Mouse (Mus musculus): ENCODE measurements around the gene Nr1d1. TPM values are rescaled to one million over a fixed set of nuclear protein-coding genes. Genes with fewer than 3 reads are reported as not detected.

The Nr1d1 gene
- total RNA-seq (2021), result 100 to 1,000 TPM in 1 of 2 experiments, 10 to 100 TPM in 1; 91.9 to 153 TPM
- long read RNA-seq, experiment 1, transcript Nr1d1-201 (8 exons, 2,721 nt), result major isoform, 103 of 146 reads
- long read RNA-seq, experiment 1, partial matches to known transcripts, result 33 of 146 reads
- long read RNA-seq, experiment 1, other reads (novel, unspliced or antisense), result 9 of 146 reads
- long read RNA-seq, experiment 2, transcript Nr1d1-201 (8 exons, 2,721 nt), result major isoform, 39 of 58 reads
- long read RNA-seq, experiment 2, partial matches to known transcripts, result 16 of 58 reads
- long read RNA-seq, experiment 2, other reads (novel, unspliced or antisense), result 3 of 58 reads

GRCm38 (mm10) chr11:98774582-98775347, at the start of gene Nr1d1:
Nr1d1 (minus strand) TSS chr11:98775333.
- H3K4me3 ChIP-seq, result peak within 1 kb of the TSS; percentile 87
- no peak for TF ChIP-seq CTCF (IDR thresholded peaks at IDR 0.05)
- peak within 1 kb of the TSS; percentile 100 for H3K27ac ChIP-seq
- no peak for DNase-seq (ENCODE audit: extremely low spot score in 1 of 2, low spot score in 2 of 2)
- intact Hi-C loops (cut with DNase I), result loop anchor here (1.0 kb wide), 1 partner anchor 9 kb away; no protein-coding TSS in a partner anchor

GRCm38 (mm10) chr11:98820968-98821367, 45.8 kb upstream of the Nr1d1 start:
- no peak for TF ChIP-seq CTCF (IDR thresholded peaks at IDR 0.05)
- DNase-seq (ENCODE audit: extremely low spot score in 1 of 2, low spot score in 2 of 2), result no peak
- Histone ChIP-seq H3K4me3 (no peak overlapping the region), H3K27ac (no peak overlapping the region)
- intact Hi-C loops (cut with DNase I), result no loop called here

- Histone ChIP-seq H3K27ac (no peak overlapping the region), H3K4me3 (no peak overlapping the region)
- intact Hi-C loops (cut with DNase I), result no loop called here
- no peak for TF ChIP-seq CTCF (IDR thresholded peaks at IDR 0.05)
- no peak for DNase-seq (ENCODE audit: extremely low spot score in 1 of 2, low spot score in 2 of 2)
Observed at GRCm38 (mm10) chr11:98816706-98817239, 41.6 kb upstream of the Nr1d1 start.

GRCm38 (mm10) chr11:98810686-98811085, 35.6 kb upstream of the Nr1d1 start:
- Histone ChIP-seq H3K27ac (peak overlapping the region; percentile 91), H3K4me3 (peak overlapping the region; percentile 74)
- TF ChIP-seq CTCF (IDR thresholded peaks at IDR 0.05), result no peak
- DNase-seq (ENCODE audit: extremely low spot score in 1 of 2, low spot score in 2 of 2), result no peak
- intact Hi-C loops (cut with DNase I), result no loop called here

DNA sequence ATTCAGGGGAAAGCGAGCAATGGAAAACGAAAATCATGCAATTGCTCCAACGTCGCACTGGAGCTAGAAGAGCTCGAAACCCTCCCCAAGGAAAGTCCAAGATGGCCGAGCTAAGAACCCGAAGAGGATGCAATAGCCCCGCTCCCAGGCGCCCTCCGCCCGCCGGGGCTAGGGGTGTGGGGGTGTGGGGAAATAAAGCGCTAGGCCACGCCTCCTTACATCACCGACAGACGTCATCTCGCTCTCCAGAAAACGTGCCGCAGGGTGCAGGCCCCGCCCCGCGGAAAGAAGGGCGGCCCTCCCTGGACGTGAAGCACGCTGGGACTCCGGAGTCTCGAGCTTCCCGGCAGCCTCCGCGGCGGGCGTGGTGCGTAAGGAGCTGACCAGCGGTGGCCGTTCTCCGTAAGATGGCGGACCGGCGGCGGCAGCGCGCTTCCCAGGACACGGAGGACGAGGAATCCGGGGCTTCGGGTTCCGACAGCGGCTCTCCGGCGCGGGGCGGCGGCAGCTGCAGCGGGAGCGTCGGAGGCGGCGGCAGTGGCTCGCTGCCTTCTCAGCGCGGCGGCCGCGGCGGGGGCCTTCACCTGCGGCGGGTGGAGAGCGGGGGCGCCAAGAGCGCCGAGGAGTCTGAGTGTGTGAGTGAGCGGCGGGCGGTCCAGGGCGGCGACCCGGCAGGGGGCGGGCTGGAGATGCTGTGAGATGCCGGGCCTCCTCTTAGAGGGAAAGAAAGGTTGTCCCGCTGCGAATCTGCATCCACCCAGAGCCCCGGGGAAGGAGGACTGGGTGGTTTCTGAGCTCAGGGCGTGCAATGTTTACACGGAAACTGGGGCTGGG, 34.5 kb upstream of the Nr1d1 start:
- Histone ChIP-seq H3K27ac (peak overlapping the region; percentile 91), H3K4me3 (peak overlapping the region; percentile 74)
- TF ChIP-seq CTCF (IDR thresholded peaks at IDR 0.05), result no peak; the same call in 1 of the 2 replicates
- DNase-seq (ENCODE audit: extremely low spot score in 1 of 2, low spot score in 2 of 2), result peak; percentile 98 to 99
- intact Hi-C loops (cut with DNase I), result no loop called here

DNA sequence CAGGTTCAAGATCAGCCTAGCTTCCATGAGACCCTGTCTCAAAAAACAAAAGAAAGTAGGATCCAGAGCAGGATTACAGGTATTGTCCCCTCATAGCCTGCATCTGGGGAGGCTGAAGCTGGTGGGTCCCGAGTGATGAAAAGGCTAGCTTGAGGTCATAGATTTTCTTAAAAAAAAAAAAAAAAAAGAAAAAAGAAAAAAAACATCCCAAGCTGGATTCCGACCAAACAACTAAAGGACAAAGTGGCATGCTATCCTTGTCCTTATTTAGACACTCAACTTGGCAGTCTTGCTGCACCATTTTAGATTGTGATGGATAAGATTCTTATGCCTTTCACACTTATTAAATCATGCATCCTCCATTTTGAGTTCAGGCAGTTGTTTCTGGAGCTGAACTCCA, 33.3 kb upstream of the Nr1d1 start:
- H3K4me3 ChIP-seq, result no peak overlapping the region
- no peak overlapping the region for H3K27ac ChIP-seq
- intact Hi-C loops (cut with DNase I), result loop anchor here (1.0 kb wide), 1 partner anchor 10 kb away; no protein-coding TSS in a partner anchor
- TF ChIP-seq CTCF (IDR thresholded peaks at IDR 0.05), result no peak
- no peak for DNase-seq (ENCODE audit: extremely low spot score in 1 of 2, low spot score in 2 of 2)

GRCm38 (mm10) chr11:98804605-98805004, 29.5 kb upstream of the Nr1d1 start, which contains the start of gene Casc3:
Casc3 (plus strand) TSS chr11:98804905.
- DNase-seq (ENCODE audit: extremely low spot score in 1 of 2, low spot score in 2 of 2), result no peak
- intact Hi-C loops (cut with DNase I), result no loop called here

DNA sequence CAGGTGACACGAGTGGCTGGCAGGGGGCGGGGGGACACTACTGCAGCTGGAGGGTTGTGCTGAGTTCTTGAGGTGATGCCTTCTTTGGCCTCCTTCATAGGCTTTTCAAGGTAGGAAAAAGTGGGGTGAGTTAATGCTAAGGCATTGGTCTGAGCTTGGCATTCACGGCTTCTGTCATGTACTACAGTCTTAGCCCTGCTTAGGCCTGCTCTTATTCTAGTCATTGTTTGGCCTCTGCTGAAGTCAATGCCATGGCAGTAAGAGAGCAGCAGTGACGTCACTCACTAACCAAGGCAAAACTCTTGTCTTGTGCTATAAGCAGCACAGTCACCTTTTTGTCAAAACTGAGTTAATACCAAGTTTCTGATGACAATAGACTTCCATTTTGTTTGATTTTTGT, 22.8 kb upstream of the Nr1d1 start:
- TF ChIP-seq CTCF (IDR thresholded peaks at IDR 0.05), result no peak
- Histone ChIP-seq H3K4me3 (peak overlapping the region; percentile 79), H3K27ac (peak overlapping the region; percentile 3; the same call in 1 of the 2 replicates)
- DNase-seq (ENCODE audit: extremely low spot score in 1 of 2, low spot score in 2 of 2), result no peak
- intact Hi-C loops (cut with DNase I), result loop anchor here (1.0 to 5.0 kb wide), 2 partner anchors 10 to 39 kb away; partner anchors contain the start of gene Rapgefl1

More at GRCm38 (mm10) chr11:98804605-98805004, 29.5 kb upstream of the Nr1d1 start, which contains the start of gene Casc3:
- Histone ChIP-seq H3K27ac (no peak within 1 kb of the TSS), H3K4me3 (no peak within 1 kb of the TSS)
- TF ChIP-seq CTCF (IDR thresholded peaks at IDR 0.05), result no peak

DNA sequence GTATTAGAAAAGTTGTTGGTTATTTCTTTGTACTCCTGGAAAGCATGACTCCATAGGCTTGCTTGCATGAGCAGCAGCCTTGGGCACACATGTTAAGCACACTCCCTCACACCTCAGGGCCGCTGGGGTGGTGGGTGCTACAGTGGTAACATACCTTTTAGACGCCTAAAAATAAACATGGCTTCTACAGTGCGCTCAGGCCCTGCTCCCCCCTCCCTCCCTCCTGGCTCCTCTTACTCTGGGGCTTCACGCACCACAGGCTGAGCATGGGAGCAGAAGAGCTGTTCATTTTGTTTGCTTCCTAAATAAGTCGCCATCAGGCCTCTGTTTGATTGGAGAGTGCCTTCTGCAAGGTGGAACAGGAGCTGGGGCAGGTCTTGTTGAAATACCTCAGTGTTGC, 22.2 kb upstream of the Nr1d1 start:
- TF ChIP-seq CTCF (IDR thresholded peaks at IDR 0.05), result no peak
- H3K27ac ChIP-seq, result peak overlapping the region; percentile 99

GRCm38 (mm10) chr11:98796515-98797216, 21.5 kb upstream of the Nr1d1 start:
- peak; percentile 68 to 73 for DNase-seq (ENCODE audit: extremely low spot score in 1 of 2, low spot score in 2 of 2)
- peak overlapping the region; percentile 79 for H3K4me3 ChIP-seq
- intact Hi-C loops (cut with DNase I), result loop anchor here (5.0 kb wide), 1 partner anchor 41 kb away; the partner anchor contains the start of gene Rapgefl1
- TF ChIP-seq CTCF (IDR thresholded peaks at IDR 0.05), result no peak
- peak overlapping the region; percentile 99 for H3K27ac ChIP-seq

More for the DNA sequence above, 22.2 kb upstream of the Nr1d1 start:
- H3K4me3 ChIP-seq, result peak overlapping the region; percentile 79
- DNase-seq (ENCODE audit: extremely low spot score in 1 of 2, low spot score in 2 of 2), result no peak
- intact Hi-C loops (cut with DNase I), result loop anchor here (5.0 kb wide), 1 partner anchor 40 kb away; the partner anchor contains the start of gene Rapgefl1

All from left cerebral cortex, adult 2 months (tissue).